Mouse (Mus musculus) lung, adult 2 months (tissue): ENCODE data around the gene Fry.

Experiments used
- CTCF ChIP-seq: fragments of 200-500 bp; IDR thresholded peaks from 2 replicates; pipeline ENCODE4 v1.5.1; 2011; ENCODE audit warnings: mild to moderate bottlenecking, low read length, control low read depth; ENCODE audit not compliant: insufficient read depth
- POLR2A ChIP-seq: fragments of 200-500 bp; IDR thresholded peaks from 2 replicates; pipeline ENCODE4 v1.6.1; 2011; ENCODE audit warnings: low read depth, mild to moderate bottlenecking, control low read depth, low read length, borderline replicate concordance; ENCODE audit errors: extremely low read depth

GRCm38 (mm10) chr5:150265953-150266352 lies 147.5 kb downstream of the Fry start:
- TF ChIP-seq CTCF, result no peak
- TF ChIP-seq POLR2A, result no peak
